Mouse (Mus musculus) G1E (cell line): ENCODE measurements around the gene Plekha4.

Source experiments
- CTCF ChIP-seq: IDR thresholded peaks from 2 replicates; pipeline ENCODE4 v1.5.1; 2012; ENCODE audit warnings: low read depth, low read length, inconsistent platforms, mixed read lengths
- GATA1 ChIP-seq: IDR thresholded peaks from 2 replicates; pipeline ENCODE4 v1.6.1; 2012; ENCODE audit warnings: borderline replicate concordance, low read length, inconsistent platforms, mixed read lengths
- GATA2 ChIP-seq: IDR thresholded peaks from 2 replicates; pipeline ENCODE4 v1.6.1; 2012; ENCODE audit warnings: low read depth, low read length, inconsistent platforms, borderline replicate concordance
- POLR2AphosphoS5 ChIP-seq: IDR thresholded peaks from 2 replicates; pipeline ENCODE4 v1.6.1; 2012; ENCODE audit warnings: low read depth, low read length, inconsistent platforms; ENCODE audit not compliant: insufficient replicate concordance
- TAL1 ChIP-seq: conservative IDR thresholded peaks from 2 replicates; pipeline ENCODE4 v1.6.1; 2012; ENCODE audit warnings: low read depth, low read length, inconsistent platforms, mixed read lengths

DNA sequence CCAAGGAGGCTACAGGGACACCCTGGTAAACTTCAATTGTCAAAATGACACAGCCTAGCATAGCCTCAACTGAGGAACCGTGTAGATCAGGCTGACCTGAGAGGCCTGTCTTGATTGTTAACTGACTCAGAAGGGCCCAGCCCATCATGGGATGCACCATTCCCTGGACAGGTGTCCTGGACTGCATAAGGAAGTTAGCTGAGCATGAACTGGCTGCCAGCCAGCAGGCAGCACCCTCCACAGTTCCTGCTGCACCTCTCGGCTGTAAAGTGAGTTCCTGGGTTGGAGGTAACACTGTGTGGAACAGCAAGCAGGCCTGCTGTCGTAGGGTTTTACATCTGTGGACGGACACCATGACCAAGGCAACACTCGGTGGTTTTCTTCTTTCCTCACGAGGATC, 18.5 kb upstream of the Plekha4 start:
- TF ChIP-seq CTCF (no peak), GATA1 (no peak), POLR2AphosphoS5 (no peak), TAL1 (no peak), GATA2 (no peak)
